Mouse (Mus musculus) embryonic facial prominence, embryonic 10.5 days (tissue): Measurements from ENCODE around the gene Gm20662. TPM values are rescaled to one million over a fixed set of nuclear protein-coding genes. Genes with fewer than 3 reads are reported as not detected.

Source experiments
- DNase-seq: peaks from one replicate; pipeline ENCODE4 v3.0.0-alpha.2; 2017; ENCODE audit warnings: low spot score
- H3K27ac ChIP-seq: fragments of 300-500 bp; sonication (generic); replicated peaks from 2 replicates; pipeline ENCODE4 v1.5.1; 2016; ENCODE audit warnings: mild to moderate bottlenecking
- H3K27me3 ChIP-seq: fragments of 300-500 bp; sonication (generic); replicated peaks from 2 replicates; pipeline ENCODE4 v1.6.1; 2016; ENCODE audit warnings: low read depth, mild to moderate bottlenecking; ENCODE audit not compliant: poor library complexity, severe bottlenecking
- H3K36me3 ChIP-seq: fragments of 300-500 bp; sonication (generic); replicated peaks from 2 replicates; pipeline ENCODE4 v1.6.1; 2016; ENCODE audit warnings: mild to moderate bottlenecking, moderate library complexity
- H3K4me1 ChIP-seq: fragments of 300-500 bp; sonication (generic); 2 replicates; pipeline ENCODE4 v1.6.1; 2016
- H3K4me3 ChIP-seq: fragments of 300-500 bp; sonication (generic); 2 replicates; pipeline ENCODE4 v1.5.1; 2016; ENCODE audit warnings: mild to moderate bottlenecking, moderate library complexity
- H3K9me3 ChIP-seq: fragments of 300-500 bp; sonication (generic); 2 replicates; pipeline ENCODE4 v1.6.1; 2016; ENCODE audit warnings: mild to moderate bottlenecking
- WGBS: fragments of 180-500 bp; shearing (Covaris S2); methylation state at CpG from one replicate; pipeline ENCODE4 v1.1.7; 2016; 5-methylcytosine and 5-hydroxymethylcytosine counted together
- microRNA-seq: library from miRNA; unstranded; fragments of <30 nt; microRNA quantifications from one replicate; pipeline ENCODE4, GENCODE M21; 2017
- polyA plus RNA-seq: library from polyadenylated mRNA; unstranded; fragments of >200 nt; fragmentation: Nextera tagmentation; extraction: Ambion mirVana; gene quantifications from 2 replicates; pipeline ENCODE4 v1.2.1, GENCODE M21; 2016

The Gm20662 gene
- polyA plus RNA-seq, 1 experiment from 2014 or later = 0.41 TPM

DNA sequence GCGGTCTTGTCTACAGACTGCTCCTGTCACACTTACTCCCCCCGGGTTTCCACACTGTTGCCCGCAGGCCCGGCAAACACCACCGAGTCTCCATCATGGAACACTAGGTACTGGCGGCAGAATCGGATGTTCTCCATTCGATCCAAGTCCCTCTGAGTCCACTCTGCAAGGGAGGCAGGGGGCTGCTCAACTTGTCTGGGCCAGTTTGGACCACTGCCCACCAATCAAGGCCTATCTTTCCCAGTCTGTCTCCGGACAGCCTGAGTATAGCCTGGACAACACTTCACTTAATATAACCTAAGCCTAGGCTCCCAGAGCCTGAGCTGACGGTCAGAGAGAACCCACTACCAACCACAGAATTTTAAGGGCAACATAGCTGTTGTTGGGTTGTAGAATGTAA, 97.4 kb downstream of the Gm20662 start:
- H3K36me3 ChIP-seq = peaks cover 45% of the 10 kb centered on the region
- H3K27me3 ChIP-seq = no peaks in the 10 kb centered on the region
- peak overlapping the region; percentile 90 for H3K27ac ChIP-seq
- 76% methylated on average over 10 of the region's 10 CpGs for WGBS
- H3K4me3 ChIP-seq = peak overlapping the region; percentile 89
- no peak for DNase-seq
- H3K9me3 ChIP-seq = no peaks in the 10 kb centered on the region
- H3K4me1 ChIP-seq = peaks cover 39% of the 10 kb centered on the region

DNA sequence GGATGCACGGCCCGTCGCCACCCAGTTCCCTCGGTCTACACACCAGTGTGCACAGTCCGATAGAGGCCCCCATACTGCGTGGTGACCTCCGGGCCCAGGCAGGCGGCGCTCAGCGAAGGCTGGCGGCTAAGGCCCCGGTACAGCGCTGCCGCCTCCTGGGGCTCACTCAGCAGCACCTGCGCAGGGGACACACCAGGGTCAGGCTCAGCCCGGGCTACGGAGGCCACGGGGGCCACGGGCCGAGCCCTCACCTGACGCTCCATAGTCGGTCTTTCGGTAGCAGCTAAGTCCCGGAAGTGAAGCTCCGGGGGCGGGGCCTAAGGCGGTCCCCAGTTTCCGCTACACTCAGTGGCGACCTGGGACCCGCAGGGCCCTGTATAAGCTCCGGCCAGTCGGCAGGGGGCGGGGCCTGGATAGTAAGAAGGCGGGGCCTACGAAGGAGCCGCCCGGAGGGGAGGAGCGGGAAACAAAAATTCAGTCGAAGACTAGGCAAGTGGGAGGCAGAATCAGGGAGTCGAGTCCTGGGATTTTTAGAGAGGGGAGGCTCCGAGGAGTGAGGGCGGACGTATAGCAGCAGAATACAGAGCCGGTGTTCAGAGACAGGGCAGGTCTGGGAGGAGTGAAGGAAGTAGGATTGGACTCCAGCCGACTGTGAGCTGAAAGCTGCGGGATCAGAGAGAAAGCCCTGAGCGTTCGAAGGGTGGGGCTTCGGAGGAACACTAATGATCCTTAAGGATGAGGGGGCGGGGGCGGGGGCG, 98.2 kb downstream of the Gm20662 start, which contains the start of gene Apeh:
Apeh (minus strand) TSS at position 423 of the 758 bp plus-strand sequence.
- peaks cover 37% of the 10 kb centered on the region for H3K36me3 ChIP-seq
- H3K4me3 ChIP-seq = peak within 1 kb of the TSS; percentile 89
- DNase-seq = peak; percentile 97
- peak within 1 kb of the TSS; percentile 90 for H3K27ac ChIP-seq
- peaks cover 41% of the 10 kb centered on the region for H3K4me1 ChIP-seq
- no peaks in the 10 kb centered on the region for H3K27me3 ChIP-seq
- under 1% methylated on average over 52 of the region's 52 CpGs for WGBS
- H3K9me3 ChIP-seq = no peaks in the 10 kb centered on the region

Small RNA genes lying within 50 kb of the gene (microRNA-seq; reads per million reads assigned to microRNA genes)
- gene Mir7088 = not detected

Other genes starting within 250 kb of the Gm20662 start
- 200 and 206 TPM in 2 replicates for gene Rbm5, start 225.4 kb upstream of the Gm20662 start, polyA plus RNA-seq
- 114 and 116 TPM in 2 replicates for gene Rbm6, start 123.1 kb upstream of the Gm20662 start, polyA plus RNA-seq
- gene Mon1a, start 108.2 kb upstream of the Gm20662 start, polyA plus RNA-seq = 12.2 and 12.7 TPM in 2 replicates
- 0.65 and 1.1 TPM in 2 replicates for gene Mst1r, start 89.5 kb upstream of the Gm20662 start, polyA plus RNA-seq
- not detected in 2 replicates for gene Actl11, start 67.9 kb upstream of the Gm20662 start, polyA plus RNA-seq
- 7.6 and 7.9 TPM in 2 replicates for gene Camkv, start 60.7 kb upstream of the Gm20662 start, polyA plus RNA-seq
- 38.8 and 41.5 TPM in 2 replicates for gene Traip, start 46.2 kb upstream of the Gm20662 start, polyA plus RNA-seq
- gene Uba7, start 20.8 kb upstream of the Gm20662 start, polyA plus RNA-seq = 10.3 and 11.9 TPM in 2 replicates
- 2.9 and 4.4 TPM in 2 replicates for gene Gm20661, start 13.3 kb upstream of the Gm20662 start, polyA plus RNA-seq
- 99.3 and 112 TPM in 2 replicates for gene Inka1, start 10.5 kb upstream of the Gm20662 start, polyA plus RNA-seq
- gene Cdhr4, start 3.9 kb upstream of the Gm20662 start, polyA plus RNA-seq = 4.6 and 6.5 TPM in 2 replicates
- 57.1 and 57.3 TPM in 2 replicates for gene Ip6k1, start 6.2 kb downstream of the Gm20662 start, polyA plus RNA-seq
- gene Gmppb, start 52.9 kb downstream of the Gm20662 start, polyA plus RNA-seq = 23.3 and 26.1 TPM in 2 replicates
- 2.7 and 2.8 TPM in 2 replicates for gene Amigo3, start 56.8 kb downstream of the Gm20662 start, polyA plus RNA-seq
- 0.43 and 0.69 TPM in 2 replicates for gene Mst1, start 84.1 kb downstream of the Gm20662 start, polyA plus RNA-seq
- 32.7 and 34.1 TPM in 2 replicates for gene Rnf123, start 87.0 kb downstream of the Gm20662 start, polyA plus RNA-seq
- gene Apeh, start 98.3 kb downstream of the Gm20662 start, polyA plus RNA-seq = 68.3 and 72.8 TPM in 2 replicates
- 1.4 and 1.7 TPM in 2 replicates for gene Bsn, start 194.0 kb downstream of the Gm20662 start, polyA plus RNA-seq